Mouse (Mus musculus) ES-E14 (cell line): ENCODE measurements around the gene Atpif1. TPM values are rescaled to one million over a fixed set of nuclear protein-coding genes. Genes with fewer than 3 reads are reported as not detected.

Experiments
- DNase-seq: peaks from one replicate; pipeline ENCODE4 v3.0.0-alpha.2; 2013; ENCODE audit warnings: low read depth, low spot score
- H3K27ac ChIP-seq: 2 replicates; pipeline ENCODE4 v1.5.1; 2012; ENCODE audit warnings: low read depth, mild to moderate bottlenecking, low read length, moderate library complexity, mixed read lengths; ENCODE audit not compliant: poor library complexity, insufficient read depth, severe bottlenecking
- H3K36me3 ChIP-seq: 2 replicates; pipeline ENCODE4 v1.6.1; 2012; ENCODE audit warnings: mild to moderate bottlenecking, low read length, moderate library complexity, mixed read lengths; ENCODE audit not compliant: control insufficient read depth, poor library complexity, insufficient read depth, severe bottlenecking
- H3K4me1 ChIP-seq, 2 experiments: fragments of 150-350 bp in 1 of 2; sonication (generic) in 1 of 2; 2 replicates each; pipeline ENCODE4 v1.6.1; 2012; ENCODE audit warnings: low read length in 2 of 2, mild to moderate bottlenecking in 1 of 2, mixed read lengths in 1 of 2; ENCODE audit not compliant: control insufficient read depth in 2 of 2, insufficient read depth in 2 of 2, poor library complexity in 1 of 2
- H3K4me3 ChIP-seq, 2 experiments: fragments of 150-350 bp in 1 of 2; sonication (generic) in 1 of 2; 2 replicates each; pipeline ENCODE4 v1.5.1; 2012; ENCODE audit warnings: low read length in 2 of 2, low read depth in 1 of 2, mild to moderate bottlenecking in 1 of 2, mixed read lengths in 1 of 2; ENCODE audit not compliant: insufficient read depth in 1 of 2, poor library complexity in 1 of 2, severe bottlenecking in 1 of 2
- H3K9ac ChIP-seq: 2 replicates; pipeline ENCODE4 v1.6.1; 2012; ENCODE audit warnings: low read depth, mild to moderate bottlenecking, low read length, mixed read lengths; ENCODE audit not compliant: poor library complexity, insufficient read depth, severe bottlenecking
- H3K9me3 ChIP-seq: fragments of 150-350 bp; sonication (generic); 2 replicates; pipeline ENCODE4 v1.6.1; 2012; ENCODE audit warnings: low read depth, mild to moderate bottlenecking, low read length; ENCODE audit not compliant: control insufficient read depth, insufficient read depth
- CHD2 ChIP-seq: IDR thresholded peaks from 2 replicates; pipeline ENCODE4 v1.6.1; 2014; ENCODE audit warnings: mild to moderate bottlenecking, low read depth, low read length, inconsistent platforms
- HCFC1 ChIP-seq: IDR thresholded peaks from 2 replicates; pipeline ENCODE4 v1.6.1; 2012; ENCODE audit warnings: low read length, inconsistent platforms, borderline replicate concordance; ENCODE audit not compliant: insufficient read depth
- MAFK ChIP-seq: IDR thresholded peaks from 2 replicates; pipeline ENCODE4 v1.6.1; 2014; ENCODE audit warnings: mild to moderate bottlenecking, low read depth, low read length, inconsistent platforms; ENCODE audit not compliant: insufficient read depth
- ZC3H11A ChIP-seq: IDR thresholded peaks from 2 replicates; pipeline ENCODE4 v1.6.1; 2012; ENCODE audit warnings: low read depth, mild to moderate bottlenecking, inconsistent platforms, low read length, borderline replicate concordance
- ZNF384 ChIP-seq: IDR thresholded peaks from 2 replicates; pipeline ENCODE4 v1.6.1; 2012; ENCODE audit warnings: low read depth, low read length, inconsistent platforms
- in situ Hi-C, 2 experiments: fragments of 600-800 bp; cut with MboI; formaldehyde crosslinking; loops; one replicate each; pipeline ENCODE4 v1.15.1; 2025; ENCODE audit warnings: low sequenced_read_pairs in 2 of 2, inconsistent platforms in 1 of 2; ENCODE audit not compliant: unreplicated experiment in 2 of 2
- total RNA-seq: library from RNA; depleted of rRNA; stranded (reverse); fragments of 300-350 nt; gene quantifications from 2 replicates; pipeline ENCODE4 v1.2.3, GENCODE M21; 2012; rRNA removed

Gene Atpif1
- total RNA-seq: 485 and 496 TPM in 2 replicates

DNA sequence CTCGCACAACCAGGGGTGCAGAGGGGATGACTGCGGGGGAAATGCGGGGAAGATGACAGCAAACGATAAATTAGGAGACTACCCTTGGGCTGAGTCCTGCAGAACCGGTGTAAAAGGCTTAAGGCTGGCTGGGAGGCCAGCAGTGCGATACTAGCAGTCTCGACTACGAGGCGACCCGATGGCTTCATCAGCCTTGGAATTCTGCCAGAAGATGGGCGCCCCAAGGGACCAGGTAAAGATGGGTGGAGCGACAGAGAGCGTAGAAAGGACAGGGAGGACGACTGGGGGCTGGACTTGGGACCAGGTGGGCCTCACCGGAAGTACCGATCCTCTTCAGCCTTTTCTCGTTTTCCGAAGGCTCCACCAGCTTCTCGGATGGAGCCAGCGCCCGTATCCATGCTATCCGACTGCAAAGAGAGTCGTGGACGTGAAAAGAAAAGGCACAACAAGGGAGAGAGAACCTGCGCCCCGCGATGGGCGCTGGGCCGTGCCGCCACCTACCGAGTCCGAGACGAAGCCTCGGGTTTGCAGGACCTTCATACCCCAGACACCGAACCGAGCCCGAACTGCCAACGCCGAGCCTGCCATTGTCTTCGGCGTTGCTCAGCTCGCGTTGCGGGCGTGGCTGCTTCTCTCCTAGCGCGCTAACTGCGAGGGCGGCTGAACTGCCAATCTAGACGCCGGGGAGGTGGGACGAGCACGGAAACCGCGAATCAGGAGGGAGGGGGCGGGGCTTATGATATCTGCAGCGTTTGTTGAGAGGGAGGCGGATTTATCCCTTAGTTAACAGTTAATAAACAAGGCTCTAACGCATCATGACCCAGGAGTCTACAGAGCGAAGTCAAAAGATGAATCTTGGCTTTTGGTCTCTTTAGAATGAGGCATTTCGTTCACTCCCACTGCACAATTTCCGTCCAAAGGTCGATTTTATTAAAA, at the start of gene Atpif1:
TSS of gene Atpif1 (minus strand) at position 679 of the 936 bp plus-strand sequence.
- Histone ChIP-seq H3K36me3 (peaks cover 12% of the 10 kb centered on the region; the same call in 1 of the 2 replicates), H3K4me1 (peaks cover 7 to 8% of the 10 kb centered on the region in 2 experiments)
- in situ Hi-C loops: no loop called here

DNA sequence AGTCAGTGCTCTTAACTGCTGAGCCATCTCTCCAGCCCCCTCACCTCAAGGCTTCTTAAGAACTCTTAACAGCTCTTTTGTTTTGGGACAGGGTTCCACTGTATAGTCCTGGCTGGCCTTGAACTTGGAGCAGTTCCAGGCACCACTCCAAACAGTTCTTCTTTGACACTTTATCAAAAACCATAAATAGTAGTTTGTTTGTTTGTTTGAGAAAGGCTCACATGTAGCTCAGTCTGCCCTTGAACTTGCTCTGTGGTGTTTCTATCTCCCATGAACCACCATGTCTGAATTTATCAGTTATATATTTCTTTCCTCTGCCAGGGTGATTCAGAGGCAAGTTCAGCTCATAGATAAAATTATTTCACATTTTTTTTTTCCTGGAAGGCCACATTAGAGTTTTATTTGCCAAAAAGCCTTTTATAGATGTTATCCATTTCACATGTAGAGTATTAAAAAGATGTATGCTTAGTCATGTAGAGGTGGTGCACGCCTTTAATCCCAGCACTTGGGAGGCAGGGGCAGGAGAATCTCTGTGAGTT, 41.4 kb upstream of the Atpif1 start:
- no peak for DNase-seq
- no peak overlapping the region for H3K27ac ChIP-seq
- in situ Hi-C loops: no loop called here

More for the DNA sequence above, at the start of gene Atpif1:
- H3K4me3 ChIP-seq: peak within 1 kb of the TSS; percentile 77 to 97
- no peaks in the 10 kb centered on the region for H3K9me3 ChIP-seq
- DNase-seq: peak; percentile 95
- TF ChIP-seq ZNF384: no peak
- no peak for TF ChIP-seq ZC3H11A
- no peak for TF ChIP-seq MAFK
- peak; percentile 71; the same call in 1 of the 2 replicates for TF ChIP-seq CHD2
- TF ChIP-seq HCFC1: peak; percentile 58; the same call in 1 of the 2 replicates
- peak within 1 kb of the TSS; percentile 85 for H3K27ac ChIP-seq
- H3K9ac ChIP-seq: peak within 1 kb of the TSS; percentile 89

DNA sequence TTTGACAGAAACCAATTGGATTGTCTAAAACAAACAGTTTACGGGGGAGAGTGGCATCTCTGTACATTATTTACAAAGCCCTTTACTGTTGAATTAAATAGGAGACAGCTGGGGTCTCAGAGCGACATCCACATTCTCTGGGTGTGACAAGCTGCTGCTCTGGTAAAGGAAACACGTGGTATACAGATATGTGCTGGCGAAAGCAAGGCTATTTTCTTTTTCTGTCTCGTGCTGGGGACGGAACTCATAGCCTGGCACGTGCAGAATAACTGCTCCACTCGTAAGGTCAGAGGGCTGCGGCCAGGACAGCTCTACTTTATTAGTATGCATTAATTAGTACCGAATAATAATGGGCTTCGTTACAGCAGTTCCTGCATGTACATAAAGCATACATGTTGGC, 39.9 kb upstream of the Atpif1 start:
- in situ Hi-C loops: no loop called here
- no peak overlapping the region for H3K4me3 ChIP-seq
- no peaks in the 10 kb centered on the region for H3K36me3 ChIP-seq
- H3K9ac ChIP-seq: no peak overlapping the region
- no peaks in the 10 kb centered on the region for H3K9me3 ChIP-seq
- no peak for DNase-seq
- peaks cover 0 to 2% of the 10 kb centered on the region in 2 experiments; a peak in 1 of 4 replicates for H3K4me1 ChIP-seq
- TF ChIP-seq MAFK (no peak), CHD2 (no peak), ZNF384 (no peak)
- no peak overlapping the region for H3K27ac ChIP-seq

More for the DNA sequence above, 41.4 kb upstream of the Atpif1 start:
- no peaks in the 10 kb centered on the region for H3K36me3 ChIP-seq
- H3K4me3 ChIP-seq: no peak overlapping the region
- TF ChIP-seq HCFC1: no peak
- no peak for TF ChIP-seq CHD2
- no peak for TF ChIP-seq MAFK
- no peak for TF ChIP-seq ZNF384
- no peak for TF ChIP-seq ZC3H11A
- no peaks in the 10 kb centered on the region for H3K9me3 ChIP-seq
- no peaks in the 10 kb centered on the region for H3K4me1 ChIP-seq
- H3K9ac ChIP-seq: no peak overlapping the region

DNA sequence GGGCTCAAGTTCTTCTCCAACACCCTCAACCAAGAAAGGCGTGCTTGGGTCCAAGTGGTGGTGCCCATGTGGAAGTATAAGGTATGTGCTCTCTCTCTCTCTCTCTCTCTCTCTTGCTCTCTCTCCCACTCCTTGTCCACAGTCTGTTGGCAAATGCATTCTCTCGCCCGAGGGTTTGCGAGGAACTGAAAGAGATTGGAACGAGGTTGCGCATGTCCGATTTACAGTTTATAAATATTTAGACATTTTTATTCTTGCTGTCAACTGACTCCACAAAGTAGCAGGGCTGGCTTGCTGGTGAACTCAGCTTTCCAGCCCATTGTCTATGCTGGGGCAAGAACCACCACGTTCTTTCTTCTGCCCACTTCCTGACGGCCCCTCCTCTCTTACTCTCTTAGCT, 37.7 kb upstream of the Atpif1 start:
- Histone ChIP-seq H3K36me3 (no peaks in the 10 kb centered on the region), H3K4me3 (no peak overlapping the region), H3K4me1 (peaks cover 0 to 6% of the 10 kb centered on the region in 2 experiments; a peak in 1 of 4 replicates), H3K9ac (no peak overlapping the region), H3K9me3 (no peaks in the 10 kb centered on the region), H3K27ac (no peak overlapping the region)
- no peak for DNase-seq
- in situ Hi-C loops: no loop called here
- no peak for TF ChIP-seq ZC3H11A
- TF ChIP-seq CHD2: no peak
- no peak for TF ChIP-seq HCFC1
- TF ChIP-seq ZNF384: no peak
- no peak for TF ChIP-seq MAFK
